15 mouse cellular contexts compared by ENCODE assay signal in the genomic region with DNA sequence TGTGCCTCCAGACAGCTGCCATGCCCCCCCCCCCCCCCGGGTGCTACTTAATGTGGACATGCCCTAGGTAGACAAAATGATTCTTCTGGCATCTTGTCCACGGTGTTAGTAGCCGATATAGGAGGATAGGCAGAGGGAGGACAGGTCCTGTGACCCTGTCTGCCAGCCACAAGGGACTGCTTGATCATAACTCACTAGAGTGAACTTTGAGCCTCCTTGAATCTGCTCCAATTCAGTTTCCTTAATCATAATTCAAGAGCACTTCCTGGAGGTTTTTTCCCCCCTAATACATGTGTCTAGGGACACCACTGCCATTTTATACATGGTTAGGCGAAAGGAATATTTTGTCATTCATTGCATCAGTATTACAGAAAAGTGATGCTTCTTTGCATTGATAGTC. TPM values are rescaled to one million over a fixed set of nuclear protein-coding genes. Genes with fewer than 3 reads are reported as not detected.
DNase-seq lines count a peak whose midpoint lies in the region; ATAC-seq and TF ChIP-seq lines count a peak whose summit lies in the region.
"Had no signal": no experiment of that assay in that cellular context is flagged by ENCODE, and none has a peak within 500 bp of the region (broad histone marks: within the 10 kb centered on the region; RNA-seq: fewer than 3 reads in every experiment).

No protein-coding gene starts in this region.

- no peaks in the 10 kb centered on the region for H3K27me3 ChIP-seq in heart, embryonic 10.5 days (ENCODE audit: insufficient read depth, poor library complexity, severe bottlenecking)
- H3K27me3 ChIP-seq in heart, postnatal 0 days (ENCODE audit: control insufficient read depth, insufficient read depth, low read length) = no peaks in the 10 kb centered on the region
- H3K27me3 ChIP-seq in kidney, embryonic 15.5 days = no peaks in the 10 kb centered on the region
- H3K27me3 ChIP-seq: embryonic facial prominence, embryonic 13.5 days; neural tube, embryonic 13.5 days; stomach, embryonic 15.5 days had no signal

- no peak for TF ChIP-seq EP300 in heart, postnatal 0 days (IDR thresholded peaks at IDR 0.05; ENCODE audit: low read depth)

- H3K9ac ChIP-seq in heart, postnatal 0 days (replicated peaks; ENCODE audit: low read depth, low read length) = no peak overlapping the region
- H3K9ac ChIP-seq in kidney, embryonic 15.5 days = no peak overlapping the region
- H3K9ac ChIP-seq: embryonic facial prominence, embryonic 13.5 days; neural tube, embryonic 13.5 days; stomach, embryonic 15.5 days had no signal

- no peak for ATAC-seq in heart, postnatal 0 days (ENCODE audit: insufficient read depth, low read depth)
- 0 out of 2 replicates have a peak, but pooled peaks have one; percentile 22 for ATAC-seq in kidney, embryonic 15.5 days (replicated peaks; ENCODE audit: low FRiP score)

- no peak overlapping the region for H3K27ac ChIP-seq in heart, embryonic 10.5 days
- peak overlapping the region; percentile 92 for H3K27ac ChIP-seq in brown adipose tissue, adult 24 weeks (replicated peaks; ENCODE audit: low read depth, low read length)
- peak overlapping the region; percentile 20; the same call in 1 of the 2 replicates for H3K27ac ChIP-seq in heart, postnatal 0 days (ENCODE audit: low read depth)
- peak overlapping the region; percentile 80 for H3K27ac ChIP-seq in kidney, embryonic 15.5 days
- H3K27ac ChIP-seq: embryonic facial prominence, embryonic 13.5 days; hindbrain, embryonic 10.5 days; midbrain, embryonic 10.5 days; neural tube, embryonic 13.5 days; stomach, embryonic 15.5 days had no signal

- H3K9me3 ChIP-seq in heart, embryonic 10.5 days = no peaks in the 10 kb centered on the region
- no peaks in the 10 kb centered on the region for H3K9me3 ChIP-seq in heart, postnatal 0 days (replicated peaks; ENCODE audit: control insufficient read depth, low read length)
- no peaks in the 10 kb centered on the region for H3K9me3 ChIP-seq in kidney, embryonic 15.5 days (replicated peaks)
- H3K9me3 ChIP-seq: embryonic facial prominence, embryonic 13.5 days; G1E; hindbrain, embryonic 10.5 days; midbrain, embryonic 10.5 days; neural tube, embryonic 13.5 days; stomach, embryonic 15.5 days had no signal

- no peak for TF ChIP-seq CTCF in heart, postnatal 0 days (IDR thresholded peaks at IDR 0.05; ENCODE audit: low read depth)

- H3K4me3 ChIP-seq in heart, embryonic 10.5 days = no peak overlapping the region
- no peak overlapping the region for H3K4me3 ChIP-seq in brown adipose tissue, adult 24 weeks (ENCODE audit: insufficient read depth, low read depth, low read length)
- no peak overlapping the region for H3K4me3 ChIP-seq in heart, postnatal 0 days (ENCODE audit: low read depth, low read length)
- no peak overlapping the region for H3K4me3 ChIP-seq in kidney, embryonic 15.5 days (replicated peaks)
- H3K4me3 ChIP-seq: embryonic facial prominence, embryonic 13.5 days; hindbrain, embryonic 10.5 days; midbrain, embryonic 10.5 days; neural tube, embryonic 13.5 days; stomach, embryonic 15.5 days had no signal

- WGBS in heart, embryonic 10.5 days = 78% methylated on average over 4 of the region's 4 CpGs
- 57% methylated on average over 4 of the region's 4 CpGs for WGBS in heart, postnatal 0 days
- 40% methylated on average over 4 of the region's 4 CpGs for WGBS in kidney, embryonic 15.5 days

- H3K4me1 ChIP-seq in heart, embryonic 10.5 days = peaks cover 10% of the 10 kb centered on the region; the same call in 1 of the 2 replicates
- peaks cover 10% of the 10 kb centered on the region for H3K4me1 ChIP-seq in brown adipose tissue, adult 24 weeks (ENCODE audit: control insufficient read depth, insufficient read depth, insufficient read length, low read length)
- peaks cover 9% of the 10 kb centered on the region; the same call in 1 of the 2 replicates for H3K4me1 ChIP-seq in heart, postnatal 0 days (ENCODE audit: control insufficient read depth, insufficient read depth)
- H3K4me1 ChIP-seq in kidney, embryonic 15.5 days = peaks cover 8% of the 10 kb centered on the region; the same call in 1 of the 2 replicates
- H3K4me1 ChIP-seq: embryonic facial prominence, embryonic 13.5 days; hindbrain, embryonic 10.5 days; midbrain, embryonic 10.5 days; neural tube, embryonic 13.5 days; stomach, embryonic 15.5 days had no signal

- H3K36me3 ChIP-seq in heart, embryonic 10.5 days = no peaks in the 10 kb centered on the region
- H3K36me3 ChIP-seq in heart, postnatal 0 days (replicated peaks; ENCODE audit: control insufficient read depth, insufficient read depth, low read length) = no peaks in the 10 kb centered on the region
- H3K36me3 ChIP-seq in kidney, embryonic 15.5 days = no peaks in the 10 kb centered on the region
- H3K36me3 ChIP-seq: embryonic facial prominence, embryonic 13.5 days; G1E; hindbrain, embryonic 10.5 days; midbrain, embryonic 10.5 days; neural tube, embryonic 13.5 days; stomach, embryonic 15.5 days had no signal

- peak; percentile 8 to 42 for DNase-seq in heart, adult 9 months (ENCODE audit: low spot score in 2 of 2)
- DNase-seq in heart, embryonic 10.5 days (ENCODE audit: low spot score) = no peak
- DNase-seq in heart, postnatal 0 days (ENCODE audit: low spot score) = no peak
- no peak for DNase-seq in spleen, postnatal 4 days (ENCODE audit: low spot score in 2 of 2)
- DNase-seq in thymus, postnatal 25 days = no peak
- DNase-seq in spleen, postnatal 10 days (ENCODE audit: low spot score in 2 of 2) = no peak

- H3K4me2 ChIP-seq in heart, postnatal 0 days (ENCODE audit: low read depth, low read length) = no peak overlapping the region
- no peak overlapping the region for H3K4me2 ChIP-seq in kidney, embryonic 15.5 days
- H3K4me2 ChIP-seq: embryonic facial prominence, embryonic 13.5 days; neural tube, embryonic 13.5 days; stomach, embryonic 15.5 days had no signal

RNA-seq across cellular contexts. Expression of a gene that starts 36.2 kb away (rescaled TPM):
- polyA plus RNA-seq in heart, embryonic 10.5 days (2016; fragmentation: Nextera tagmentation; extraction: Ambion mirVana) = 4.6 and 4.8 TPM in 2 replicates
- polyA plus RNA-seq in brown adipose tissue, adult 24 weeks (2012; ENCODE audit: insufficient read depth, insufficient read length, missing spikeins) = 0.83 and 1.8 TPM in 2 replicates
- 3.3 and 7.5 TPM in 2 replicates for total RNA-seq in heart, postnatal 0 days (2014; rRNA removed; ENCODE audit: low replicate concordance)
- 1.8 and 1.9 TPM in 2 replicates for polyA plus RNA-seq in heart, postnatal 0 days (2015; fragmentation: Nextera tagmentation; extraction: Ambion mirVana)
- polyA plus RNA-seq in kidney, embryonic 15.5 days (2015; fragmentation: Nextera tagmentation; extraction: Ambion mirVana) = 14.1 and 14.8 TPM in 2 replicates
- total RNA-seq: common myeloid progenitor, adult 5-6 weeks had no signal
- polyA plus RNA-seq: G1E had no signal

Comparison
In these comparisons a context has a peak if more than half of its experiments do, and no peak if none do; other contexts are left out.
1. DNase-seq: peak in heart, adult 9 months (2 of 2); none in heart, embryonic 10.5 days (single experiment), heart, postnatal 0 days (single experiment), spleen, postnatal 4 days (0 of 2), thymus, postnatal 25 days (single experiment) and spleen, postnatal 10 days (0 of 2).